Mouse (Mus musculus) ES-Bruce4 (cell line): Measurements from ENCODE around the gene Pcif1.
A peak's percentile ranks its signal among the peaks of the same experiment; 100 is the strongest.

Experiments
- CTCF ChIP-seq: IDR thresholded peaks from one replicate; pipeline ENCODE4 v1.8.1; 2011; ENCODE audit warnings: low read depth, low read length
- EP300 ChIP-seq: IDR thresholded peaks from 2 replicates; pipeline ENCODE4 v1.6.1; 2011; ENCODE audit warnings: low read depth, low read length; ENCODE audit not compliant: insufficient read depth
- POLR2A ChIP-seq: IDR thresholded peaks from one replicate; pipeline ENCODE4 v1.8.1; 2011; ENCODE audit warnings: low read length; ENCODE audit not compliant: insufficient read depth

DNA sequence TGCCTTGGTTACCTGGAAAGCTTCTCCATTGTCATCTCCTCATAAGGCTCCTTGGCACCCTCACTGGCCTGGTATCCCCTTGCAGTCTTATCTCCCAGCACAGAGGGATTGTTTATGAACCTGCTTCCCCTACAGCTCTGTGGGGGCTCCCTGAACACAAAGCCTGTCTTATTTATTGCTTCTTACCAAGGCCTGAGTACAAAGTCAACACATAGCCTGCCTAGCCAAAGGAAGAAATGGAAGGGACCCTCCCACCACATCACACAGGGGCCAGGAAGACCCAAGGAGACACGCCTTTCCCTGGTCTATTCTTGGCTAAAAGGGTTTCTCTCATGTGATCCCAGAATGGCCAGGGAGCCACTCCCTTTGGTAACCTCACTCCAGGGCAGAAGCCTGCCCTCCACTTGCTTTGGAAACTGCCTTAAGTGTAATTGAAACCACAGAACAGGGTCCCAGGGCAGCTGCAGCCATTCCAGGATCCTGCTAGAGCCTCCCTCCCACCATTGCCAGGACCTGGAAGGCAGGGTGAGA lies 4.8 kb upstream of the Pcif1 start:
- TF ChIP-seq CTCF (no peak), POLR2A (peak; percentile 43), EP300 (peak; percentile 54; the same call in 1 of the 2 replicates)
